Mouse (Mus musculus): ENCODE measurements around the gene Dlg4. TPM values are rescaled to one million over a fixed set of nuclear protein-coding genes. Genes with fewer than 3 reads are reported as not detected.

Gene Dlg4
- polyA plus RNA-seq (2015; fragmentation: Nextera tagmentation; extraction: Ambion mirVana), result 28.1 TPM in 2 replicates

- ATAC-seq (ENCODE audit: low FRiP score), result no peak
- no peaks in the 10 kb centered on the region for H3K27me3 ChIP-seq
- H3K9me3 ChIP-seq, result no peaks in the 10 kb centered on the region
- H3K4me2 ChIP-seq, result peak within 1 kb of the TSS; percentile 90
- H3K9ac ChIP-seq, result peak within 1 kb of the TSS; percentile 97
- WGBS, result 84% methylated on average over 3 of the region's 3 CpGs
- peak within 1 kb of the TSS; percentile 77 for H3K4me3 ChIP-seq
- peaks cover 22% of the 10 kb centered on the region for H3K36me3 ChIP-seq
- peak within 1 kb of the TSS; percentile 96 for H3K27ac ChIP-seq
- peaks cover 59% of the 10 kb centered on the region for H3K4me1 ChIP-seq (replicated peaks)
These were observed at the start of gene Dlg4 for GRCm38 (mm10) chr11:70016669-70017068. Gene Dlg4, plus strand, starts transcription at chr11:70016942.

DNA sequence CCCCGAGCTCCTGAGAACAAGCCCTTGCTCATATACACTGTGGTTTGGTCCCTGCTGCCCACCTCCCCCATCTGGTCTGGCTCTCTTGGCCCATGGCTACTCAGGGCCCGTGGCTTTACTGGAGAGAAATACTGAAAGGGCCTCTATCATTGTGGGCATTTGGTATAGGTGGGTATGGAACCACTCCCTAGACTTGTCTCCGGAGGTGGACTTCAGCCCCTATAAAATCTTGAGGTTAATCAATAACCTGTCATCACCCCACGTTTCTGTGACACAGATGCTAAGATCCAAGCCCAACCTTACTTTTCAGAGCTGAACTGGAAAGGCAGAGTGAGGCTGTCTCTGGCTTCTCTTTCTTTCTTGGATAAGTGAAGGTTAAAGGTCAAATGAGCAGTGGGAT, 47.9 kb upstream of the Dlg4 start:
- Histone ChIP-seq H3K4me1 (replicated peaks) (peaks cover 20% of the 10 kb centered on the region), H3K4me2 (no peak overlapping the region), H3K9ac (no peak overlapping the region), H3K36me3 (peaks cover 57% of the 10 kb centered on the region), H3K9me3 (no peaks in the 10 kb centered on the region), H3K27me3 (peaks cover 55% of the 10 kb centered on the region), H3K4me3 (no peak overlapping the region), H3K27ac (no peak overlapping the region)
- 88% methylated on average over 4 of the region's 4 CpGs for WGBS
- ATAC-seq (ENCODE audit: low FRiP score), result no peak

GRCm38 (mm10) chr11:69970222-69970621, 46.5 kb upstream of the Dlg4 start:
- peaks cover 16% of the 10 kb centered on the region for H3K4me1 ChIP-seq (replicated peaks)
- no peak overlapping the region for H3K9ac ChIP-seq
- 88% methylated on average over 6 of the region's 6 CpGs for WGBS
- no peak overlapping the region for H3K4me3 ChIP-seq
- no peak for ATAC-seq (ENCODE audit: low FRiP score)
- no peaks in the 10 kb centered on the region for H3K9me3 ChIP-seq
- no peak overlapping the region for H3K27ac ChIP-seq
- peaks cover 41% of the 10 kb centered on the region for H3K27me3 ChIP-seq
- H3K36me3 ChIP-seq, result peaks cover 72% of the 10 kb centered on the region
- no peak overlapping the region for H3K4me2 ChIP-seq

GRCm38 (mm10) chr11:69970775-69971174, 46.0 kb upstream of the Dlg4 start:
- Histone ChIP-seq H3K4me1 (replicated peaks) (peaks cover 12% of the 10 kb centered on the region), H3K9ac (no peak overlapping the region), H3K4me2 (no peak overlapping the region), H3K27ac (no peak overlapping the region), H3K36me3 (peaks cover 77% of the 10 kb centered on the region), H3K4me3 (no peak overlapping the region), H3K9me3 (no peaks in the 10 kb centered on the region), H3K27me3 (peaks cover 35% of the 10 kb centered on the region)
- no peak for ATAC-seq (ENCODE audit: low FRiP score)
- 83% methylated on average over 3 of the region's 3 CpGs for WGBS

DNA sequence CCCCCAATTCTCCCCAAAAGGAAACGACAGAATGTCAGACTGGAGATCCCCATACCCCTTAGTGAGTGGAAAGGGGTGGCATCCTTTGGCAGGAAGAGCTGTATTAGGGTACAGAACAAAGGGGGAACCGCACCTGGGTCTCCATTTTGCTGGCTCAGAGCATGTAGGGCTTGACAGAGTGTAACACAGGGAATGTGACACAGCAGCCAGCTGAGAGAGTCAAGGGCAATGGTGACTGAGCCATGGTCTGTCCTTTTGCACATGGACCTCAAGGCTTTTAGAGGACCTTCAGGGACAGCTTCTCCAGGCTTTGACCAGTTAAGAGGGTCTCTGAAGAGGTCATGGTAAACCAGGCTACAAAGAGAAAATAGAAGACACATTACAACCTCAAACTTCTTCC, 41.8 kb upstream of the Dlg4 start:
- Histone ChIP-seq H3K9ac (no peak overlapping the region), H3K4me3 (no peak overlapping the region), H3K27me3 (no peaks in the 10 kb centered on the region), H3K4me2 (no peak overlapping the region), H3K36me3 (peaks cover 78% of the 10 kb centered on the region), H3K4me1 (replicated peaks) (peaks cover 10% of the 10 kb centered on the region), H3K9me3 (no peaks in the 10 kb centered on the region), H3K27ac (no peak overlapping the region)
- WGBS, result 95% methylated on average over 2 of the region's 2 CpGs
- ATAC-seq (ENCODE audit: low FRiP score), result no peak

- Histone ChIP-seq H3K36me3 (peaks cover 68% of the 10 kb centered on the region), H3K9me3 (no peaks in the 10 kb centered on the region), H3K9ac (no peak overlapping the region), H3K27ac (no peak overlapping the region), H3K4me1 (replicated peaks) (peaks cover 10% of the 10 kb centered on the region), H3K4me3 (no peak overlapping the region), H3K4me2 (no peak overlapping the region), H3K27me3 (no peaks in the 10 kb centered on the region)
- 88% methylated on average over 4 of the region's 4 CpGs for WGBS
- no peak for ATAC-seq (ENCODE audit: low FRiP score)
These were observed 40.5 kb upstream of the Dlg4 start for GRCm38 (mm10) chr11:69976271-69976670.

- peaks cover 40% of the 10 kb centered on the region for H3K36me3 ChIP-seq
- H3K27me3 ChIP-seq, result no peaks in the 10 kb centered on the region
- H3K4me2 ChIP-seq, result peak overlapping the region; percentile 94
- no peak for ATAC-seq (ENCODE audit: low FRiP score)
- no peaks in the 10 kb centered on the region for H3K9me3 ChIP-seq
- 3% methylated on average over 16 of the region's 16 CpGs for WGBS
- H3K27ac ChIP-seq, result peak overlapping the region; percentile 99
- H3K4me1 ChIP-seq (replicated peaks), result peaks cover 33% of the 10 kb centered on the region
- peak overlapping the region; percentile 98 for H3K9ac ChIP-seq
- peak overlapping the region; percentile 99 for H3K4me3 ChIP-seq
These were observed 36.9 kb upstream of the Dlg4 start for GRCm38 (mm10) chr11:69979827-69980195.

DNA sequence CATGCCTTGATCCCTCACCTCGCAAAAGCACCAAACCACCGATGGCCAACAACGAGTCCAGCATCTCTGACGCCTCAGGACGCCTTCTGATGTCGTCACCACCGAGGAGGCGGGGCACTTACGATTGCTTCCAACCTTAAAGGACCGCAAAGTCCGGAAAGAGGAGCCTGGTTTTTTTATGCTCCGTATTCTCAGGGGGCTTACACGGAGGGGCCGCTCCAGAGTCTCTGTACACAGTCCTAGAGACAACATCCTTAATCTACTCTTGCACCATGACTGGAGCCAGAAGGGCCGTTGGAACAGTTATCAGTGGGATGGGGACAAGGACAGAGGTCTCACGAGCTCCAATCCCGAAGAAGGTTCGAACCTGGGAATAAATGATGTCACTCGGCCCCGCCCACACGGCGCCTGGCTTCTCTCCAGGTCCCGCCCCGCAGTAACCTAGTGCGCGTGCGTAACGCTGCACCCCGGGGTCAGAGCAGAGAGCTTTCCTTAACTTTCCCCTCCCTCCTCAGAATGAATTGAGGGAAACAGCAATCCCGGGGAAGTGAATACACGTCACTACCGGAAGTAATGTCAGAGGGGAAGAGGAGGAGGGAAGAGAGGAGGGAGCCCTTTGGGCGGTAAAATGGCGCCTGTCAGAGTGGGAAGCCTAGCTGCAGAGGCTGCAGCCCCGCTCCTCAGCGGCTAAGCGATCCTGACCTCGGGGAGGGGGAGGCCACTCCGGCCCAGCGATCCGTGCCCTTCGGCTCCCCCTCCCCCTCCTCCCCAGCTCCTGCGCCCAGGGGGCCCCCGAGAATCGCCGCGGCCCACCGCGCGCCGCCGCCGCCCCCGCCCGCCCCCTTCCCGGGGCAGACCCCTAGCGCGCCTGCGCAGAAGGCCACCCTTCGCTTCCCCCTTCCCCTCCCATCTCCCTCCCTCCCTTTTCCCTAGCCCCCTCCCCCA, 36.3 kb upstream of the Dlg4 start:
- WGBS, result under 1% methylated on average over 42 of the region's 60 CpGs
- H3K36me3 ChIP-seq, result peaks cover 40% of the 10 kb centered on the region
- peak overlapping the region; percentile 98 for H3K9ac ChIP-seq
- H3K27me3 ChIP-seq, result no peaks in the 10 kb centered on the region
- peak overlapping the region; percentile 99 for H3K27ac ChIP-seq
- peak; percentile 94 for ATAC-seq (ENCODE audit: low FRiP score)
- H3K9me3 ChIP-seq, result no peaks in the 10 kb centered on the region
- peak overlapping the region; percentile 99 for H3K4me3 ChIP-seq
- peak overlapping the region; percentile 94 for H3K4me2 ChIP-seq
- peaks cover 33% of the 10 kb centered on the region for H3K4me1 ChIP-seq (replicated peaks)

GRCm38 (mm10) chr11:69981141-69981762, 35.5 kb upstream of the Dlg4 start, which contains the start of gene Ctdnep1:
Gene Ctdnep1, plus strand, starts transcription at chr11:69981156.
- under 1% methylated on average over 43 of the region's 43 CpGs for WGBS
- peaks cover 33% of the 10 kb centered on the region for H3K4me1 ChIP-seq (replicated peaks)
- H3K9me3 ChIP-seq, result no peaks in the 10 kb centered on the region
- H3K9ac ChIP-seq, result peak within 1 kb of the TSS; percentile 98
- peaks cover 37% of the 10 kb centered on the region for H3K36me3 ChIP-seq
- H3K4me3 ChIP-seq, result peak within 1 kb of the TSS; percentile 99
- ATAC-seq (ENCODE audit: low FRiP score), result peak; percentile 60
- peak within 1 kb of the TSS; percentile 94 for H3K4me2 ChIP-seq
- peak within 1 kb of the TSS; percentile 99 for H3K27ac ChIP-seq
- H3K27me3 ChIP-seq, result no peaks in the 10 kb centered on the region

GRCm38 (mm10) chr11:69982225-69982624, 34.5 kb upstream of the Dlg4 start, which contains the start of gene Elp5:
Gene Elp5, minus strand, starts transcription at chr11:69982517.
- H3K4me2 ChIP-seq, result peak within 1 kb of the TSS; percentile 94
- ATAC-seq (ENCODE audit: low FRiP score), result no peak
- peak within 1 kb of the TSS; percentile 98 for H3K9ac ChIP-seq
- H3K27me3 ChIP-seq, result no peaks in the 10 kb centered on the region
- H3K27ac ChIP-seq, result peak within 1 kb of the TSS; percentile 99
- peaks cover 33% of the 10 kb centered on the region for H3K4me1 ChIP-seq (replicated peaks)
- WGBS, result 66% methylated on average over 8 of the region's 8 CpGs
- no peaks in the 10 kb centered on the region for H3K9me3 ChIP-seq
- peaks cover 37% of the 10 kb centered on the region for H3K36me3 ChIP-seq
- H3K4me3 ChIP-seq, result peak within 1 kb of the TSS; percentile 99

GRCm38 (mm10) chr11:69982877-69983276, 33.9 kb upstream of the Dlg4 start:
- 35% methylated on average over 5 of the region's 5 CpGs for WGBS
- H3K4me3 ChIP-seq, result peak overlapping the region; percentile 99

GRCm38 (mm10) chr11:69983377-69983776, 33.4 kb upstream of the Dlg4 start:
- peak overlapping the region; percentile 98 for H3K9ac ChIP-seq
- 85% methylated on average over 4 of the region's 4 CpGs for WGBS
- peaks cover 33% of the 10 kb centered on the region for H3K4me1 ChIP-seq (replicated peaks)
- H3K4me3 ChIP-seq, result peak overlapping the region; percentile 99
- H3K9me3 ChIP-seq, result no peaks in the 10 kb centered on the region
- H3K36me3 ChIP-seq, result peaks cover 41% of the 10 kb centered on the region
- no peak overlapping the region for H3K27ac ChIP-seq
- H3K27me3 ChIP-seq, result no peaks in the 10 kb centered on the region
- no peak for ATAC-seq (ENCODE audit: low FRiP score)
- H3K4me2 ChIP-seq, result peak overlapping the region; percentile 94

More at GRCm38 (mm10) chr11:69982877-69983276, 33.9 kb upstream of the Dlg4 start:
- Histone ChIP-seq H3K9me3 (no peaks in the 10 kb centered on the region), H3K9ac (peak overlapping the region; percentile 98), H3K36me3 (peaks cover 36% of the 10 kb centered on the region), H3K4me2 (peak overlapping the region; percentile 94), H3K27me3 (no peaks in the 10 kb centered on the region), H3K4me1 (replicated peaks) (peaks cover 33% of the 10 kb centered on the region), H3K27ac (0 out of 2 replicates have a peak overlapping the region, but pooled peaks have one; percentile 9)
- no peak for ATAC-seq (ENCODE audit: low FRiP score)

Data from hindbrain, embryonic 13.5 days (tissue).